Mouse (Mus musculus) MEL (cell line): ENCODE measurements at regions not wholly inside any gene's neighbourhood (a gene's known extent, or its start where the extent isn't known, plus 50 kb on each side); places are given as distances from the start of the nearest gene placed in this dataset.

Source experiments
- DNase-seq: peaks from one replicate; pipeline ENCODE4 v3.0.0; 2011; ENCODE audit warnings: low read depth, low spot score
- H3K27ac ChIP-seq: 2 replicates; pipeline ENCODE4 v1.5.1; 2012; ENCODE audit warnings: low read depth, mild to moderate bottlenecking, control low read depth, low read length, moderate library complexity; ENCODE audit not compliant: control insufficient read depth
- H3K27me3 ChIP-seq, 2 experiments: fragments of 150-350 bp in 1 of 2; sonication (generic) in 1 of 2; 2 replicates each; pipeline ENCODE4 v1.6.1; 2012; ENCODE audit warnings: low read length in 2 of 2, mild to moderate bottlenecking in 2 of 2, improper control_type of control experiment in 1 of 2, moderate library complexity in 1 of 2; ENCODE audit not compliant: insufficient read depth in 2 of 2, control insufficient read depth in 1 of 2
- H3K36me3 ChIP-seq, 2 experiments: 2 replicates each; pipeline ENCODE4 v1.6.1; 2012 to 2014; ENCODE audit warnings: low read length in 2 of 2, improper control_type of control experiment in 1 of 2, inconsistent platforms in 1 of 2, mild to moderate bottlenecking in 1 of 2; ENCODE audit not compliant: insufficient read depth in 2 of 2, control insufficient read depth in 1 of 2
- H3K4me1 ChIP-seq, 2 experiments: fragments of 150-350 bp in 1 of 2; sonication (generic) in 1 of 2; 2 replicates each; pipeline ENCODE4 v1.6.1; 2012; ENCODE audit warnings: low read length in 2 of 2, improper control_type of control experiment in 1 of 2, mild to moderate bottlenecking in 1 of 2; ENCODE audit not compliant: insufficient read depth in 2 of 2, control insufficient read depth in 1 of 2
- H3K4me3 ChIP-seq, 2 experiments: fragments of 150-350 bp in 1 of 2; sonication (generic) in 1 of 2; 2 replicates each; pipeline ENCODE4 v1.5.1; 2012; ENCODE audit warnings: low read depth in 2 of 2, low read length in 2 of 2, mild to moderate bottlenecking in 2 of 2, moderate library complexity in 2 of 2, control low read depth in 1 of 2, improper control_type of control experiment in 1 of 2; ENCODE audit not compliant: control insufficient read depth in 1 of 2, insufficient read depth in 1 of 2
- H3K79me2 ChIP-seq: 2 replicates; pipeline ENCODE4 v1.6.1; 2012; ENCODE audit warnings: mild to moderate bottlenecking, low read length, moderate library complexity; ENCODE audit not compliant: control insufficient read depth, poor library complexity, insufficient read depth
- H3K9ac ChIP-seq: 2 replicates; pipeline ENCODE4 v1.6.1; 2012; ENCODE audit warnings: low read depth, mild to moderate bottlenecking, control low read depth, low read length, moderate library complexity; ENCODE audit not compliant: control insufficient read depth, poor library complexity, severe bottlenecking
- H3K9me3 ChIP-seq: fragments of 150-350 bp; sonication (generic); replicated peaks from 2 replicates; pipeline ENCODE4 v1.6.1; 2012; ENCODE audit warnings: mild to moderate bottlenecking, low read length, improper control_type of control experiment, moderate library complexity; ENCODE audit not compliant: insufficient read depth
- CHD1 ChIP-seq: IDR thresholded peaks from 2 replicates; pipeline ENCODE4 v1.6.1; 2012; ENCODE audit warnings: low read depth, mild to moderate bottlenecking, inconsistent platforms, low read length, improper control_type of control experiment
- CHD2 ChIP-seq: IDR thresholded peaks from 2 replicates; pipeline ENCODE4 v1.6.1; 2011; ENCODE audit warnings: low read length, improper control_type of control experiment
- E2F4 ChIP-seq: IDR thresholded peaks from 2 replicates; pipeline ENCODE4 v1.6.1; 2011; ENCODE audit warnings: low read depth, low read length, improper control_type of control experiment, borderline replicate concordance
- ELF1 ChIP-seq: IDR thresholded peaks from 2 replicates; pipeline ENCODE4 v1.6.1; 2014; ENCODE audit warnings: low read depth, mild to moderate bottlenecking, inconsistent platforms, low read length, improper control_type of control experiment, moderate library complexity
- HCFC1 ChIP-seq: IDR thresholded peaks from 2 replicates; pipeline ENCODE4 v1.6.1; 2012; ENCODE audit warnings: low read depth, mild to moderate bottlenecking, inconsistent platforms, low read length, improper control_type of control experiment, moderate library complexity
- JUND ChIP-seq: IDR thresholded peaks from 2 replicates; pipeline ENCODE4 v1.6.1; 2011; ENCODE audit warnings: low read depth, mild to moderate bottlenecking, improper control_type of control experiment, low read length
- MAX ChIP-seq: IDR thresholded peaks from 2 replicates; pipeline ENCODE4 v1.6.1; 2011; ENCODE audit warnings: low read length, improper control_type of control experiment
- MYB ChIP-seq: IDR thresholded peaks from 2 replicates; pipeline ENCODE4 v1.6.1; 2011; ENCODE audit warnings: mild to moderate bottlenecking, low read depth, low read length, improper control_type of control experiment
- NELFE ChIP-seq: IDR thresholded peaks from 2 replicates; pipeline ENCODE4 v1.6.1; 2011; ENCODE audit warnings: low read depth, low read length, improper control_type of control experiment
- NRF1 ChIP-seq: IDR thresholded peaks from 2 replicates; pipeline ENCODE4 v1.6.1; 2014; ENCODE audit warnings: low read depth, mild to moderate bottlenecking, inconsistent platforms, low read length, improper control_type of control experiment, moderate library complexity; ENCODE audit not compliant: poor library complexity, insufficient read depth, severe bottlenecking
- POLR2AphosphoS2 ChIP-seq: IDR thresholded peaks from 2 replicates; pipeline ENCODE4 v1.6.1; 2011; ENCODE audit warnings: low read length, improper control_type of control experiment
- RCOR1 ChIP-seq: IDR thresholded peaks from 2 replicates; pipeline ENCODE4 v1.6.1; 2012; ENCODE audit warnings: low read depth, mild to moderate bottlenecking, inconsistent platforms, low read length, improper control_type of control experiment
- SIN3A ChIP-seq: IDR thresholded peaks from 2 replicates; pipeline ENCODE4 v1.6.1; 2012; ENCODE audit warnings: low read length, improper control_type of control experiment, inconsistent platforms
- SMC3 ChIP-seq: IDR thresholded peaks from 2 replicates; pipeline ENCODE4 v1.6.1; 2011; ENCODE audit warnings: low read depth, low read length, improper control_type of control experiment
- TAL1 ChIP-seq: IDR thresholded peaks from 2 replicates; pipeline ENCODE4 v1.6.1; 2012; ENCODE audit warnings: mild to moderate bottlenecking, inconsistent platforms, low read length, moderate library complexity, mixed read lengths
- TCF12 ChIP-seq: IDR thresholded peaks from 2 replicates; pipeline ENCODE4 v1.6.1; 2014; ENCODE audit warnings: low read depth, mild to moderate bottlenecking, inconsistent platforms, low read length, improper control_type of control experiment, moderate library complexity
- USF1 ChIP-seq: IDR thresholded peaks from 2 replicates; pipeline ENCODE4 v1.6.1; 2014; ENCODE audit warnings: low read depth, mild to moderate bottlenecking, inconsistent platforms, low read length, improper control_type of control experiment, moderate library complexity
- USF2 ChIP-seq, 2 experiments: IDR thresholded peaks; 2 replicates each; pipeline ENCODE4 v1.6.1; 2011 to 2012; ENCODE audit warnings: improper control_type of control experiment in 2 of 2, low read length in 2 of 2, borderline replicate concordance in 1 of 2, inconsistent platforms in 1 of 2, low read depth in 1 of 2, mild to moderate bottlenecking in 1 of 2; ENCODE audit not compliant: insufficient read depth in 1 of 2
- ZKSCAN1 ChIP-seq: IDR thresholded peaks from 2 replicates; pipeline ENCODE4 v1.6.1; 2012; ENCODE audit warnings: low read depth, mild to moderate bottlenecking, inconsistent platforms, low read length, improper control_type of control experiment, moderate library complexity

DNA sequence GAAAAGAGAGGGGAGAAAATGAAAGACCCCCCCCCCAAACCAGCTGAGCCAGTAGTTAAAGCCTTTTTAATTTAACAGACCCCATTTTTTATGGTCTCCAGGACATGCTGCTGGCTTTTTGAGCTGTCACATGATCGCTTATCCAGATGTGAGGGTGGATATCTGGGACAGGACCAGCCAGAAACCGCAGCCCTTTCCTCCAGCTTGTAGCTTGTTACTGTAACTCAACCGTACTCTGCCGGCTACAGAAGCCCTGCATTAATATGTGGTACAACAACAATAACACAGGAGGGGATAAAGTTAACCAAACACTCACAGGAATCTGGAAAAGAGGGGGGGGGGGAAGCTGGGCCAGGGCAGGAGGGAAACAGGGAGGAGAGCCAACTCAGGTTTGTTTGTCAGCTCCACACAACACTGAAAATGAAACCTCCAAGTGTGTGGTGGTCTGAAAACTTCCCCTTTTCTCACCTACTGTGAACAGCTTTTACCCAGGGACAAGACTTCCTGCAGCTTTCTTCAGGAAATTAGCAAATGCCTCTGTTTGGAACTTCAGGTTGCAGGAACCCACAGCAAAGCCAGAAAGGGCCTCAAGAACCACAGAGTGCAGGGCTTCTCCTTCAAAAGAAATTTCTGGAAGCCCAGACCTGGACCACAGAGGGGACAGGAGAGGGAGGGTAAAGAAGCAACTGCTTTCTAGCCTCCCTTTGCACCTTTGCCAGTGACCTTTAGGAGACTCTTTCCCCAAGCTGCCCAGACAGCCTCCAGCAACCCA is 244.3 kb downstream of the Clic5 start:
- Histone ChIP-seq H3K9me3 (no peaks in the 10 kb centered on the region), H3K4me1 (no peaks in the 10 kb centered on the region; a peak in 1 of 4 replicates), H3K79me2 (no peaks in the 10 kb centered on the region), H3K27me3 (no peaks in the 10 kb centered on the region), H3K36me3 (no peaks in the 10 kb centered on the region), H3K27ac (peak overlapping the region; percentile 19; the same call in 1 of the 2 replicates), H3K9ac (peak overlapping the region; percentile 49), H3K4me3 (peak overlapping the region; percentile 58 to 63)
- peak; percentile 50 for DNase-seq
- TF ChIP-seq USF1 = peak; percentile 77
- no peak for TF ChIP-seq ZKSCAN1
- 0 out of 4 replicates have a peak, but pooled peaks of 1 of the 2 experiments have one; percentile 19 for TF ChIP-seq USF2 (IDR thresholded peaks at IDR 0.05; ENCODE audit: borderline replicate concordance in 1 of 2, insufficient read depth in 1 of 2, low read depth in 1 of 2, low read length in 2 of 2)
- TF ChIP-seq, all 39 proteins: peak for 2

GRCm38 (mm10) chr17:44433296-44433653 is 244.9 kb downstream of the Clic5 start:
- Histone ChIP-seq H3K4me1 (no peaks in the 10 kb centered on the region; a peak in 1 of 4 replicates), H3K79me2 (no peaks in the 10 kb centered on the region), H3K27ac (no peak overlapping the region), H3K27me3 (no peaks in the 10 kb centered on the region), H3K9ac (no peak overlapping the region), H3K9me3 (no peaks in the 10 kb centered on the region), H3K36me3 (no peaks in the 10 kb centered on the region), H3K4me3 (no peak overlapping the region)
- TF ChIP-seq CHD1 (no peak), RCOR1 (no peak), TAL1 (no peak), ELF1 (no peak), NELFE (no peak), JUND (no peak), SIN3A (no peak), ZKSCAN1 (peak; percentile 95)
- no peak for DNase-seq

- Histone ChIP-seq H3K27ac (no peak overlapping the region), H3K4me3 (no peak overlapping the region), H3K27me3 (no peaks in the 10 kb centered on the region), H3K79me2 (no peaks in the 10 kb centered on the region), H3K36me3 (no peaks in the 10 kb centered on the region), H3K9me3 (no peaks in the 10 kb centered on the region), H3K9ac (no peak overlapping the region), H3K4me1 (no peaks in the 10 kb centered on the region; a peak in 1 of 4 replicates)
- TF ChIP-seq MAX = no peak
- no peak for TF ChIP-seq TCF12
- TF ChIP-seq NRF1 = no peak
- TF ChIP-seq SMC3 = no peak
- TF ChIP-seq POLR2AphosphoS2 = no peak
- TF ChIP-seq HCFC1 = no peak
- no peak for TF ChIP-seq E2F4
- TF ChIP-seq USF2 (IDR thresholded peaks at IDR 0.05; ENCODE audit: borderline replicate concordance in 1 of 2, insufficient read depth in 1 of 2, low read depth in 1 of 2, low read length in 2 of 2) = no peak
- TF ChIP-seq MYB = no peak
- no peak for TF ChIP-seq TAL1
- no peak for TF ChIP-seq CHD2
- no peak for DNase-seq
Measured at GRCm38 (mm10) chr17:44436536-44437043, 248.2 kb downstream of the Clic5 start.
